Mouse (Mus musculus): Measurements from ENCODE around the gene Fam71a. TPM values are rescaled to one million over a fixed set of nuclear protein-coding genes. Genes with fewer than 3 reads are reported as not detected.

The Fam71a gene
- not detected in 2 replicates for polyA plus RNA-seq (2015; fragmentation: Nextera tagmentation; extraction: Ambion mirVana)

GRCm38 (mm10) chr1:191164717-191165116, at the start of gene Fam71a:
Gene Fam71a, minus strand, starts transcription at chr1:191164817.

Other genes starting within 250 kb of the Fam71a start
- gene Angel2, start 239.7 kb downstream of the Fam71a start, polyA plus RNA-seq (2015; fragmentation: Nextera tagmentation; extraction: Ambion mirVana): 24.6 and 25.7 TPM in 2 replicates
- 32.3 and 35.4 TPM in 2 replicates for gene Vash2, start 185.5 kb downstream of the Fam71a start, polyA plus RNA-seq (2015; fragmentation: Nextera tagmentation; extraction: Ambion mirVana)
- gene Flvcr1, start 138.7 kb downstream of the Fam71a start, polyA plus RNA-seq (2015; fragmentation: Nextera tagmentation; extraction: Ambion mirVana): 2.6 and 3.2 TPM in 2 replicates
- not detected in 2 replicates for gene Spata45, start 128.2 kb downstream of the Fam71a start, polyA plus RNA-seq (2015; fragmentation: Nextera tagmentation; extraction: Ambion mirVana)
- 16.0 and 17.7 TPM in 2 replicates for gene Tatdn3, start 101.9 kb downstream of the Fam71a start, polyA plus RNA-seq (2015; fragmentation: Nextera tagmentation; extraction: Ambion mirVana)
- gene Nsl1, start 101.8 kb downstream of the Fam71a start, polyA plus RNA-seq (2015; fragmentation: Nextera tagmentation; extraction: Ambion mirVana): 2.9 and 3.3 TPM in 2 replicates
- 1.5 and 1.6 TPM in 2 replicates for gene Batf3, start 67.0 kb downstream of the Fam71a start, polyA plus RNA-seq (2015; fragmentation: Nextera tagmentation; extraction: Ambion mirVana)
- gene Atf3, start 53.2 kb upstream of the Fam71a start, polyA plus RNA-seq (2015; fragmentation: Nextera tagmentation; extraction: Ambion mirVana): 6.7 and 8.2 TPM in 2 replicates
- 127 and 154 TPM in 2 replicates for gene Nenf, start 153.4 kb upstream of the Fam71a start, polyA plus RNA-seq (2015; fragmentation: Nextera tagmentation; extraction: Ambion mirVana)
- 6.9 and 8.4 TPM in 2 replicates for gene Tmem206, start 161.1 kb upstream of the Fam71a start, polyA plus RNA-seq (2015; fragmentation: Nextera tagmentation; extraction: Ambion mirVana)
- gene Ppp2r5a, start 238.5 kb upstream of the Fam71a start, polyA plus RNA-seq (2015; fragmentation: Nextera tagmentation; extraction: Ambion mirVana): 23.1 and 27.9 TPM in 2 replicates

All from skeletal muscle tissue, postnatal 0 days (tissue).